Mouse (Mus musculus) T-cell, adult 2 months (primary cell): ENCODE measurements around the gene Gm13277.
A peak's percentile ranks its signal among the peaks of the same experiment; 100 is the strongest.
"Not testable (repeated sequence)": the region's sequence is repeated elsewhere in the genome, so short reads cannot be mapped to it uniquely, and the experiment has no call there.

Experiments used
- DNase-seq: peaks from one replicate; pipeline ENCODE4 v3.0.0; 2022; ENCODE audit warnings: low spot score

Gene Gm13277

DNA sequence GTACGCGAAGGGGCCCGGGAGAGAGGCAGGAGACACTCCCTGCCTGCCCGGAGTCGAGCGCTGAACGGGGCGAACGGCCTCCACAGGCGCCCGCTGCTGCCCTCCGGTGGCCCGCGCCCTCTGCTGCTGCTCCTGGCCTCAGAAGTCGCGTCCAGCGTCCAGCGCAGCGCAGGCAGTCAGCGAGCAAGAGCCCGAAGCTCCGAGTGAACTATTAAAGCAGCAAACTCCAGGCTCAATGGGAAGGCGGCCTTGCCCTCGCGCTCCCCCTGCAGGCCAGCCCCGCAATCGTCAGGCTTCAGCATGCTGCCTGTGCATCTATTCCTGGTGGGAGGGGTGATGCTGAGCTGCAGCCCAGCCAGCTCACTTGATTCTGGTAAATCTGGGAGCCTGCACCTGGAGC is 3.0 kb upstream of the Gm13277 start, which contains the start of gene Gm13276:
Gm13276 (plus strand) TSS at position 301 of the 400 bp plus-strand sequence.
- not testable (repeated sequence) for DNase-seq

DNA sequence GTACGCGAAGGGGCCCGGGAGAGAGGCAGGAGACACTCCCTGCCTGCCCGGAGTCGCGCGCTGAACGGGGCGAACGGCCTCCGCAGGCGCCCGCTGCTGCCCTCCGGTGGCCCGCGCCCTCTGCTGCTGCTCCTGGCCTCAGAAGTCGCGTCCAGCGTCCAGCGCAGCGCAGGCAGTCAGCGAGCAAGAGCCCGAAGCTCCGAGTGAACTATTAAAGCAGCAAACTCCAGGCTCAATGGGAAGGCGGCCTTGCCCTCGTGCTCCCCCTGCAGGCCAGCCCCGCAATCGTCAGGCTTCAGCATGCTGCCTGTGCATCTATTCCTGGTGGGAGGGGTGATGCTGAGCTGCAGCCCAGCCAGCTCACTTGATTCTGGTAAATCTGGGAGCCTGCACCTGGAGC is 2.8 kb downstream of the Gm13277 start, which contains the start of gene Gm13278:
Gm13278 (plus strand) TSS at position 301 of the 400 bp plus-strand sequence.
- not testable (repeated sequence) for DNase-seq

DNA sequence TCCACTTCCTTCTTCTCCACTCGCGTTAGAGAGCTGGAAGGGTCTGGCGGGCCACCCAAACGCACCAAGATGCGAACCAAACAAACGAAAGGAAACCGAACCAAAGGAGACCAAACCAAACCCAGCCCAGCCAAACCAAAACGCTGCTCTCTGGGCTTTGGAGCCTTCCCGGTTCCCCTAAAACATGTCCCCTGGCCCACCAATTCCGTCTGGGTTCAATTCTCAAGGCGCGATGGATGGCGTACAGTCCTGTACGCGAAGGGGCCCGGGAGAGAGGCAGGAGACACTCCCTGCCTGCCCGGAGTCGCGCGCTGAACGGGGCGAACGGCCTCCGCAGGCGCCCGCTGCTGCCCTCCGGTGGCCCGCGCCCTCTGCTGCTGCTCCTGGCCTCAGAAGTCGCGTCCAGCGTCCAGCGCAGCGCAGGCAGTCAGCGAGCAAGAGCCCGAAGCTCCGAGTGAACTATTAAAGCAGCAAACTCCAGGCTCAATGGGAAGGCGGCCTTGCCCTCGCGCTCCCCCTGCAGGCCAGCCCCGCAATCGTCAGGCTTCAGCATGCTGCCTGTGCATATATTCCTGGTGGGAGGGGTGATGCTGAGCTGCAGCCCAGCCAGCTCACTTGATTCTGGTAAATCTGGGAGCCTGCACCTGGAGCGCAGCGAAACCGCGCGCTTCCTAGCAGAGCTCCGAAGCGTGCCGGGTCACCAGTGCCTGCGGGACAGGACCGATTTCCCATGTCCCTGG is 5.7 kb downstream of the Gm13277 start, which contains the start of gene Gm13275:
Gm13275 (plus strand) TSS at position 552 of the 740 bp plus-strand sequence.
- peak; percentile 68 for DNase-seq

DNA sequence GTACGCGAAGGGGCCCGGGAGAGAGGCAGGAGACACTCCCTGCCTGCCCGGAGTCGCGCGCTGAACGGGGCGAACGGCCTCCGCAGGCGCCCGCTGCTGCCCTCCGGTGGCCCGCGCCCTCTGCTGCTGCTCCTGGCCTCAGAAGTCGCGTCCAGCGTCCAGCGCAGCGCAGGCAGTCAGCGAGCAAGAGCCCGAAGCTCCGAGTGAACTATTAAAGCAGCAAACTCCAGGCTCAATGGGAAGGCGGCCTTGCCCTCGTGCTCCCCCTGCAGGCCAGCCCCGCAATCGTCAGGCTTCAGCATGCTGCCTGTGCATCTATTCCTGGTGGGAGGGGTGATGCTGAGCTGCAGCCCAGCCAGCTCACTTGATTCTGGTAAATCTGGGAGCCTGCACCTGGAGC is 8.7 kb downstream of the Gm13277 start, which contains the start of gene Gm13279:
Gm13279 (plus strand) TSS at position 301 of the 400 bp plus-strand sequence.
- not testable (repeated sequence) for DNase-seq

DNA sequence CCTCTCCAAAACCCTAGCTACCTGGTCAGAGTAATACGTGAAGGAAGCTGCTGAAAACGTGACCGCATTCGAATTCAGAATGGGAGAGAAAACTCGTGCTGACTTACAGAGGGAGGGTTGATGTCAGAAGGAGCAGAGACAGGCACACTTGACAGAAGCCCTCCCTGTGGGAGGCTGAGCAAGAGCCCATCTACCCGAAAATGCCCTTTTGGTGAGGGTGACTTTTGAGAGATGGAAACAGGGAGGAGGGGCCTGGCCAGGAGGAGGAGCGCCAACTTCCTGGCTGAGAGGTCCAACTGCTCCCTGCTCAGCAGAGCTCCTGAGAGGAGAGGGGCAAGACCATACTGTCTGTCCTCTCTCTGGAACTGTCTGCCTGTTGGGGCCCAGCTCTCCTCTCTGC is 10.9 kb downstream of the Gm13277 start, which contains the start of gene Gm13285:
Gm13285 (plus strand) TSS at position 301 of the 400 bp plus-strand sequence.
- DNase-seq = not testable (repeated sequence)

DNA sequence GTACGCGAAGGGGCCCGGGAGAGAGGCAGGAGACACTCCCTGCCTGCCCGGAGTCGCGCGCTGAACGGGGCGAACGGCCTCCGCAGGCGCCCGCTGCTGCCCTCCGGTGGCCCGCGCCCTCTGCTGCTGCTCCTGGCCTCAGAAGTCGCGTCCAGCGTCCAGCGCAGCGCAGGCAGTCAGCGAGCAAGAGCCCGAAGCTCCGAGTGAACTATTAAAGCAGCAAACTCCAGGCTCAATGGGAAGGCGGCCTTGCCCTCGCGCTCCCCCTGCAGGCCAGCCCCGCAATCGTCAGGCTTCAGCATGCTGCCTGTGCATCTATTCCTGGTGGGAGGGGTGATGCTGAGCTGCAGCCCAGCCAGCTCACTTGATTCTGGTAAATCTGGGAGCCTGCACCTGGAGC is 14.5 kb downstream of the Gm13277 start, which contains the start of gene Gm13287:
Gm13287 (plus strand) TSS at position 301 of the 400 bp plus-strand sequence.
- DNase-seq = not testable (repeated sequence)

DNA sequence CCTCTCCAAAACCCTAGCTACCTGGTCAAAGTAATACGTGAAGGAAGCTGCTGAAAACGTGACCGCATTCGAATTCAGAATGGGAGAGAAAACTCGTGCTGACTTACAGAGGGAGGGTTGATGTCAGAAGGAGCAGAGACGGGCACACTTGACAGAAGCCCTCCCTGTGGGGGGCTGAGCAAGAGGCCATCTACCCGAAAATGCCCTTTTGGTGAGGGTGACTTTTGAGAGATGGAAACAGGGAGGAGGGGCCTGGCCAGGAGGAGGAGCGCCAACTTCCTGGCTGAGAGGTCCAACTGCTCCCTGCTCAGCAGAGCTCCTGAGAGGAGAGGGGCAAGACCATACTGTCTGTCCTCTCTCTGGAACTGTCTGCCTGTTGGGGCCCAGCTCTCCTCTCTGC is 16.8 kb downstream of the Gm13277 start, which contains the start of gene Gm13288:
Gm13288 (plus strand) TSS at position 301 of the 400 bp plus-strand sequence.
- not testable (repeated sequence) for DNase-seq

DNA sequence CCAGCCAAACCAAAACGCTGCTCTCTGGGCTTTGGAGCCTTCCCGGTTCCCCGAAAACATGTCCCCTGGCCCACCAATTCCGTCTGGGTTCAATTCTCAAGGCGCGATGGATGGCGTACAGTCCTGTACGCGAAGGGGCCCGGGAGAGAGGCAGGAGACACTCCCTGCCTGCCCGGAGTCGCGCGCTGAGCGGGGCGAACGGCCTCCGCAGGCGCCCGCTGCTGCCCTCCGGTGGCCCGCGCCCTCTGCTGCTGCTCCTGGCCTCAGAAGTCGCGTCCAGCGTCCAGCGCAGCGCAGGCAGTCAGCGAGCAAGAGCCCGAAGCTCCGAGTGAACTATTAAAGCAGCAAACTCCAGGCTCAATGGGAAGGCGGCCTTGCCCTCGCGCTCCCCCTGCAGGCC is 17.3 kb downstream of the Gm13277 start:
- peak; percentile 19 for DNase-seq

DNA sequence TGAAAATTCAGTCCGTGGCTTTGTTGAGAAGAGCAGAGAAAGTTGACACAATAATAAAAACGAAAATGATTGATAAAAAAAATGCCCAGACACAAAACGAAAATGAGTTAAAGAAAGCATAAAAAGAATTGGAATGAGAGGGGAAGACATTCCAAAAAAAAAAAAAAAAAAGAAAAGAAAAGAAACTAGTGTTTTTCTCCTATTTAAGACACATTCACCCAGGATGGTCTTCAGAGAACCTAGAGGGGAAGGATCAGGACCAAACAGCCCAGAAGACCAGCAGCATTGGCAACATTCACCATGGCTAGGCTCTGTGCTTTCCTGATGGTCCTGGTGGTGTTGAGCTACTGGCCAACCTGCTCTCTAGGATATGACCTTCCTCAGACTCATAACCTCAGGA is 27.5 kb downstream of the Gm13277 start, which contains the start of gene Ifna7:
Ifna7 (plus strand) TSS at position 301 of the 400 bp plus-strand sequence.
- no peak for DNase-seq

DNA sequence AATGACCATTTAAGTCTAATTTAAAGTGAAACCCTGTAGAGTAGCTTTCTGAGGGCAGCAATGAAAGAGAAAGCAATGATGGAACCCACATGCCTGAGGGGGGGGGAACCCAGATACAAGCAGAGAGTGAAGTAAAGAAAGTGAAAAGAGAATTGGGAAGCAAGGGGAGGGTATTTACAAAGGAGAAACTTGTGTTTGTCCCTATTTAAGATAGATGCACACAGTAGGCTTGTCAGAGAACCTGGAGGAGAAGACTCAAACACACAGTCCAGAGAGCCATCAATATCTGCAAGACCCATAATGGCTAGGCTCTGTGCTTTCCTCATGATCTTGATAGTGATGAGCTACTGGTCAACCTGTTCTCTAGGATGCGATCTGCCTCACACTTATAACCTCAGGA is 31.2 kb downstream of the Gm13277 start, which contains the start of gene Ifna11:
Ifna11 (plus strand) TSS at position 301 of the 400 bp plus-strand sequence.
- DNase-seq = no peak

DNA sequence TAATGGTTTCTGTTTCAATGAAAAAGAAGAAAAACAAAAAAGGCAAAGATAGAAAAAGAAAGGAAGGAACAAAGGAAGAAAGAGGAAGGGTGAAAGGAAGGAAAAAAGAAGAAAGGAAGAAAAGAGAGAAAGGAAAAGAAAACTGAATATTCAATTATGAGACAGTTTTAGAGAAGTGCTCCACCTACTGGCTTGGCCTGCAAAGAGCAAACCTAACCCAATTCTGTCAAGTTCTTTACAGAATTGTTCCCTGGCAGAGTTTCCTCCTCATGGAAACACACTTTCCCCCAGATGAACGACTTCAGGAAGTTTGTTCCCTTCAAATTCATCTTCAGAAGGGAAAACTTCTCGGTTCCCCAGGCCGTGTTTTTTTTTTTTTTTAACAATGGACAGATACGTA is 34.6 kb downstream of the Gm13277 start:
- no peak for DNase-seq

DNA sequence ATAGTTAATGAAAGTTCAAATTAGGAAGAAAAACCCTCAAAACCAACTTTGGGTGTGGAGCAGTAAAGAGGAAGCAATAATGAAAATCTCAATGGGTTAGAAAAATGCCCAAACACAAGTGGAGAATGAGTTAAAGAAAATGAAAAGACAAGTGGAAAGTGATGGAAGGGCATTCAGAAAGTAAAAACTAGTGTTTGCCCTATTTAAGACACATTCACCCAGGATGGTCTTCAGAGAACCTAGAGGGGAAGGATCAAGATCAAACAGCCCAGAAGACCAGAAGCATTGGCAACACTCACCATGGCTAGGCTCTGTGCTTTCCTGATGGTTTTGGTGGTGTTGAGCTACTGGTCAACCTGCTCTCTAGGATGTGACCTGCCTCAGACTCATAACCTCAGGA is 38.7 kb downstream of the Gm13277 start, which contains the start of gene Ifna6:
Ifna6 (plus strand) TSS at position 301 of the 400 bp plus-strand sequence.
- DNase-seq = not testable (repeated sequence)

DNA sequence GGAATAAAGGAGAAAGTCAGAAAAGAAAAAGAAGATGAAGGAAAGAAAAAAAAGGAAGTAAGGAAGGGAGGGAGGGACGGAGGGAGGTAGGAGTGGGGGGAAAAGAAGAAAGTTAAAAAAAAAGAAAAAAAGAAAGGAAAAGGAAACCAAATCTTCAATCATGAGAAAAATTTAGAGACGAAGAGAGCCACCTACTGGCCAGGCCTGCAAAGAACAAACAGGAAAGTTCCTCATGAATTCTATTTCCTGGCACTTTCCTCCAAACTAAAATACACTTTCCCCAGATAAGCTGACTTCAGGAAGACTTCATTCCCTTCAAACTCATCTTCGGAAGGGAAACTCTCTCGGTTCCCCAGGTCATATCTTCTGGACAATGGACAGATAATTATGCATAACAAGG is 42.1 kb downstream of the Gm13277 start:
- DNase-seq = peak; percentile 31

DNA sequence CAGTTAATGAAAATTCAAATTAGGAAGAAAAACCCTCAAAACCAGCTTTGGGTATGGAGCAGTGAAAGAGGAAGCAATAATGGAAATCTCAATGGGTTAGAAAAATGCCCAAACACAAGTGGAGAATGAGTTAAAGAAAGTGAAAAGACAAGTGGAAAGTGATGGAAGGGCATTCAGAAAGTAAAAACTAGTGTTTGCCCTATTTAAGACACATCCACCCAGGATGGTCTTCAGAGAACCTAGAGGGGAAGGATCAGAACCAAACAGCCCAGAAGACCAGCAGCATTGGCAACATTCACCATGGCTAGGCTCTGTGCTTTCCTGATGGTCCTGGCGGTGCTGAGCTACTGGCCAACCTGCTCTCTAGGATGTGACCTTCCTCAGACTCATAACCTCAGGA is 46.8 kb downstream of the Gm13277 start, which contains the start of gene Ifna5:
Ifna5 (plus strand) TSS at position 301 of the 400 bp plus-strand sequence.
- not testable (repeated sequence) for DNase-seq
